Mouse (Mus musculus) embryonic fibroblast, embryonic 13.5 days (primary cell): ENCODE measurements around the gene Rgs19. TPM values are rescaled to one million over a fixed set of nuclear protein-coding genes. Genes with fewer than 3 reads are reported as not detected.

Source experiments
- H3K27ac ChIP-seq: 2 replicates; pipeline ENCODE4 v1.5.1; 2012; ENCODE audit warnings: low read length, control low read depth, inconsistent platforms; ENCODE audit not compliant: insufficient read depth
- H3K4me1 ChIP-seq: 2 replicates; pipeline ENCODE4 v1.6.1; 2011; ENCODE audit warnings: low read length; ENCODE audit not compliant: control insufficient read depth, insufficient read depth
- H3K4me3 ChIP-seq: 2 replicates; pipeline ENCODE4 v1.5.1; 2011; ENCODE audit warnings: mild to moderate bottlenecking, control low read depth, low read length; ENCODE audit not compliant: insufficient read depth
- CTCF ChIP-seq: IDR thresholded peaks from 2 replicates; pipeline ENCODE4 v1.5.1; 2011; ENCODE audit warnings: mild to moderate bottlenecking, control low read depth, low read length, moderate library complexity, borderline replicate concordance; ENCODE audit not compliant: insufficient read depth
- POLR2A ChIP-seq: IDR thresholded peaks from 2 replicates; pipeline ENCODE4 v1.6.1; 2011; ENCODE audit warnings: low read depth, mild to moderate bottlenecking, control low read depth, low read length, moderate library complexity
- polyA plus RNA-seq: library from polyadenylated mRNA; stranded (reverse); fragments of >200 nt; gene quantifications from 2 replicates; pipeline ENCODE4 v1.2.4, GENCODE M21; 2011; ENCODE audit warnings: low read depth; ENCODE audit not compliant: missing spikeins, insufficient read length

Rgs19 gene
- polyA plus RNA-seq, 1 experiment, result 87.1 TPM

DNA sequence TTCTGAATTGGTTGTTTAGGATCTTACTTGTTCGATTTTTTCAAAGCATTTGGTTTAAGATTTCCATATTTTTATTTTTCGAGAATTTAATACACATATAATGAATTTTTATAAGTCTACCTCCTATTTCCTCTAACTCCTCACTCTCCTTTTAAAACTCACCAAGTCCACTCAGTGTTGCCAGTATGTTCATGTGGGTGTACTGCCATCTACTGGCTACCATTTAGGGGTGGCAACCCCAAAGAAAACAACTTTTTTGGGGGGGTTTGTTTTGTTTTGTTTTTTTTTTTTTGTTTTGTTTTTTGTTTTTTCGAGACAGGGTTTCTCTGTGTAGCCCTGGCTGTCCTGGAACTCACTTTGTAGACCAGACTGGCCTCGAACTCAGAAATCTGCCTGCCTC lies 12.9 kb upstream of the Rgs19 start:
- Histone ChIP-seq H3K4me3 (no peak overlapping the region), H3K27ac (no peak overlapping the region), H3K4me1 (no peaks in the 10 kb centered on the region)
- TF ChIP-seq POLR2A, result no peak
- no peak for TF ChIP-seq CTCF

GRCm38 (mm10) chr2:181698241-181698640 lies 4.5 kb upstream of the Rgs19 start, which contains the start of gene Lkaaear1:
TSS of gene Lkaaear1 (minus strand) at chr2:181698442.
- Histone ChIP-seq H3K4me1 (no peaks in the 10 kb centered on the region), H3K27ac (no peak within 1 kb of the TSS), H3K4me3 (no peak within 1 kb of the TSS)
- TF ChIP-seq CTCF (no peak), POLR2A (no peak)

GRCm38 (mm10) chr2:181696801-181697420 lies 3.1 kb upstream of the Rgs19 start:
- H3K4me1 ChIP-seq, result no peaks in the 10 kb centered on the region
- no peak overlapping the region for H3K27ac ChIP-seq
- TF ChIP-seq CTCF (no peak), POLR2A (no peak)
- H3K4me3 ChIP-seq, result no peak overlapping the region

DNA sequence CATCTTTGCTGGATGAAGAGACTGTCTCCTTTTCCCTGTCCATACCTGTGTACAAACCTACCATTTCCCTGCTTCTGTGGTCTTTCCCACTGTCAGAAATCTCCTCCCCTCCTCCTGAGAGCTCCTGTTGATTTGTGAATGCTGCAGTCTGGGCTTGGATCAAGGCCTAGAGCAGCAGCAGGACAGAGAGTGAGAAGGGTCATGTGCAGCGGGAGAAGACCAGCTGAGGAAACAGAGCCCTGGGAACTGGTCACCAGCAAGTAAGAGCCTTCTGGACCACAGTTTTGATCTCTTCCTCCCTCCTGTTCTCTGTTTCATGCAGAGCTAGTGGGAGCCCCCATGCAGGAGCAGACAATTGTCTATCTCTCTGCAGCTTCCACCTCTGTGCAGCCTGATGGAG lies 2.0 kb upstream of the Rgs19 start:
- no peak for TF ChIP-seq CTCF
- no peak for TF ChIP-seq POLR2A
- no peaks in the 10 kb centered on the region for H3K4me1 ChIP-seq
- H3K27ac ChIP-seq, result no peak overlapping the region
- H3K4me3 ChIP-seq, result no peak overlapping the region

DNA sequence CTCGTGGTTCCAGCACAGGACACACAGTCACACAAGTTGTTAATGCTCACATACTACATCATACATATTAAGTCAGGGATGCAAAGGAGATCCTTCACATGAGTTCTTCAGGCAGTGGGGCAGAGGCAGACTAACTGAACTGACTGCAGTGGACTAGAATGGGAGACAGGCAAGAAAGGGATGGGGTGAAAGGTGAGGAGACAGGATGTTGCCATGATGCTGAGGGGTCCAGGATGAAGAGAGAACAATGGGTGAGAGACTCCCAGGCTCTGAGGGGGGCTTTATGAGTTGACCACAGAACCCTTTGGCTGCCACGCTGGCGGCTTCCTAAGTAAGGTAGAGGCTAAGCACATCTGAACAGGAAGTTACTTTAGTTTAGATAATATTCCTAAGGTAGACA lies 804 bp upstream of the Rgs19 start:
- TF ChIP-seq CTCF (no peak), POLR2A (no peak)
- H3K4me1 ChIP-seq, result no peaks in the 10 kb centered on the region
- H3K27ac ChIP-seq, result no peak overlapping the region
- H3K4me3 ChIP-seq, result no peak overlapping the region; the same call in 1 of the 2 replicates

DNA sequence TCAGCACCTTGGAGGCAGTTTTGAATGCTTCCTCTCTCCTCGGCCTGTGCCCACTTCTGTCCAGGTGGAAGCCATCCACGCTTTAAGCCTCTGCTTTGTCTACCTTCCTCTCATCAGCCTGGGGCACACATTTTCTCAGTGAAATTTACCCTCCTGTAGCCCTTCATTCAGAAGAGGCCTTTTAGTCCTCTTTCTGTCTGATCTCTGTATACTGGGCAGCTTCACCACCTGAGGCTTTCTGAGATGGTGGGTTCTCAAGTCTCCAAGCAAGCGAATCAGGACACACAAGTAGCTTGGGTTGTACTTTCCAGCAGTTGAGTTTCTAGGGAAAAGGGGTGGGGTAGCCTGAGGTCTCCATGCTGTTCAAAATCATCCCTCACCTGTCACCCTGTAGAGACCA lies 1.5 kb downstream of the Rgs19 start:
- H3K27ac ChIP-seq, result no peak overlapping the region
- H3K4me1 ChIP-seq, result no peaks in the 10 kb centered on the region
- TF ChIP-seq POLR2A (no peak), CTCF (no peak)
- H3K4me3 ChIP-seq, result no peak overlapping the region

DNA sequence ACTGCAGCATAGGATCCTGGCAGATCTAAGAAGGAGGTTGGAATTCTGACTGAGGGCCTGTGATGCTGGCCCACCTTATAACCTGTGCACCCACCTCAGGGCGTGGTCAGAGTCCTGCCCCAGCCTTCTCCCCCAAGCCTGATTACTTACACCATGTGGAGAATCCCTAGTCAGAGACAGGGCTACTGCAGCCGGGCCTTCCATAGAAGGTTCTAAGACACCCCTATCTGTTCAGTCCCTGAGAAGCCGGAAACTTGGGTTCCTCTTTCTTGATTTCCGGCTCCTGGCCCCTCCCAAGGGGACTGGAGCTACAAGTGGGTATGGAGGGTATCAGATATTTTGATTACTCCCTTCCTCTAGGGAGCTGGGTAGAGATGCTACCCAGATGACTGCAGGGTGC lies 2.2 kb downstream of the Rgs19 start:
- H3K4me3 ChIP-seq, result no peak overlapping the region
- no peak for TF ChIP-seq CTCF
- TF ChIP-seq POLR2A, result no peak
- no peaks in the 10 kb centered on the region for H3K4me1 ChIP-seq
- no peak overlapping the region for H3K27ac ChIP-seq

DNA sequence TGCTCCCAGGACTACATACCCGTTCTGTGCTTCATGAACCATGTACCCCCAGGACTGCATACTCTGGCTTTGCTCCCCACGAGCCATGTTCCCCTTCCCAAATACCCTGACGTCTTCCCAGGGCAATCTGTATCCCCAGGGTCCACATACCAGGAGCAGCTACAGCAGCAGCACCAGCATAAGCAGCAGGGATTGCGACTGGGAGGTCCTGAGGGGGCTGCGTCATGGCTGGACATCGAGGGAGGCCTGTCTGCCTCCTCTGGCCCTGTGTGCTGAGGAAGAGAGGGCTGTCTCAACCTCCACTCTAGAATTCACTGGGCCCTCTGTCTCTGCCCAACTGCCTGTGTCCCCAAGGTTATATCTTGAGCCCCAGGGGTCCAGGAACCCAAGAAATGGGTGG lies 2.7 kb downstream of the Rgs19 start:
- Histone ChIP-seq H3K4me1 (no peaks in the 10 kb centered on the region), H3K4me3 (no peak overlapping the region), H3K27ac (no peak overlapping the region)
- no peak for TF ChIP-seq CTCF
- no peak for TF ChIP-seq POLR2A

GRCm38 (mm10) chr2:181689466-181690160 lies 4.2 kb downstream of the Rgs19 start:
- H3K4me3 ChIP-seq, result no peak overlapping the region
- no peak for TF ChIP-seq POLR2A
- TF ChIP-seq CTCF, result no peak
- H3K27ac ChIP-seq, result no peak overlapping the region
- no peaks in the 10 kb centered on the region for H3K4me1 ChIP-seq

DNA sequence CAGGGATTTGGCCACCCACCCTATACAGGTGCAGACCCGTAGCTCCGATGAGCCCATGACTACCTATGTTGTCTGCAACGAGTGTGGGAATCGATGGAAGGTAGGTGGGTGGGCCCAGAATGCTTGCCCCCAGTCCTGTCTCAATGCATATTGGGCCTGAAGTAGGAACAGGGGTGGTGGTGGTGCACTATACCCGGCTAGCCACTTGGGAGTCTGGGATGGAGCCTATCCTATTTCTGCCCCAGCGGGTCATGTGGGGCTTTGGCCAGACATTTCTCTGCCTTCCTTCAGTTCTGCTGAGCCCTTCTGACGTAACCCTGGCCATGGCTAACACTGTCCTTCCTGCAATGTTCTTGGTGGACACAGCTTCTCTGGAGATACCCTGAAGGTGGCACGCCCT lies 6.2 kb downstream of the Rgs19 start:
- Histone ChIP-seq H3K4me3 (no peak overlapping the region), H3K4me1 (no peaks in the 10 kb centered on the region), H3K27ac (no peak overlapping the region)
- TF ChIP-seq POLR2A (peak; percentile 14; the same call in 1 of the 2 replicates), CTCF (no peak)
